Mouse (Mus musculus) E14TG2a.4 (cell line): ENCODE measurements at regions not wholly inside any gene's neighbourhood (a gene's known extent, or its start where the extent isn't known, plus 50 kb on each side); places are given as distances from the start of the nearest gene placed in this dataset.

ENCODE experiments used
- H3K27me3 ChIP-seq: 2 replicates; pipeline ENCODE4 v1.6.1; 2014; ENCODE audit warnings: low read length, control low read depth; ENCODE audit not compliant: insufficient read depth
- H3K36me3 ChIP-seq: 2 replicates; pipeline ENCODE4 v1.6.1; 2014; ENCODE audit warnings: low read length, control low read depth; ENCODE audit not compliant: insufficient read depth
- H3K4me1 ChIP-seq: replicated peaks from 2 replicates; pipeline ENCODE4 v1.6.1; 2014; ENCODE audit warnings: low read depth, low read length, control low read depth
- H3K4me3 ChIP-seq: replicated peaks from 2 replicates; pipeline ENCODE4 v1.5.1; 2014; ENCODE audit warnings: mild to moderate bottlenecking, low read length
- H3K9me3 ChIP-seq: 2 replicates; pipeline ENCODE4 v1.6.1; 2014; ENCODE audit warnings: low read length, control low read depth
- CTCF ChIP-seq: conservative IDR thresholded peaks from 2 replicates; pipeline ENCODE4 v1.5.1; 2014; ENCODE audit warnings: low read length
- NANOG ChIP-seq: IDR thresholded peaks from 2 replicates; pipeline ENCODE4 v1.6.1; 2014; ENCODE audit warnings: borderline replicate concordance, low read length, mixed read lengths
- POU5F1 ChIP-seq: IDR thresholded peaks from 2 replicates; pipeline ENCODE4 v1.6.1; 2014; ENCODE audit warnings: low read length, borderline replicate concordance

DNA sequence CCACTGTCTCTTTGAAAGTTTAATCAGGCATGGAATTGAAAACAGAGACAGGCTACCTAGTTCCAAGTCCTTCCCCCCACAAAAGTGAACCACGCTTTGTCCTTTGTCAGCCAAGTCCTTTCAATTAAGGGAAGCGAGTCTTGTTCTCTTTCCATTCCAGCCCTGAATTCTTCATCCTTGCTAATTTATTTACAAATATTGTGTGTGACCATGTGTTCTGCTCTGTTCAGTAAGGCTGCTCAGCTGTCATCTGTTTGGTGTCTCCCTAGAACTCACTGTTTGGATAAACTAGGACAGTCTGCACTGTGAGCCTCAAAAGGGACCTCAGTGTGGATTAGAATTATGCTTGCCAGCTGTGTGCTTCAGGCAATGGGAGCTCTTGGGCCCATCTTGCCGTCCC lies 473.6 kb downstream of the Nedd1 start:
- TF ChIP-seq NANOG = no peak
- TF ChIP-seq POU5F1 = no peak
- no peak for TF ChIP-seq CTCF
- H3K36me3 ChIP-seq = no peaks in the 10 kb centered on the region

DNA sequence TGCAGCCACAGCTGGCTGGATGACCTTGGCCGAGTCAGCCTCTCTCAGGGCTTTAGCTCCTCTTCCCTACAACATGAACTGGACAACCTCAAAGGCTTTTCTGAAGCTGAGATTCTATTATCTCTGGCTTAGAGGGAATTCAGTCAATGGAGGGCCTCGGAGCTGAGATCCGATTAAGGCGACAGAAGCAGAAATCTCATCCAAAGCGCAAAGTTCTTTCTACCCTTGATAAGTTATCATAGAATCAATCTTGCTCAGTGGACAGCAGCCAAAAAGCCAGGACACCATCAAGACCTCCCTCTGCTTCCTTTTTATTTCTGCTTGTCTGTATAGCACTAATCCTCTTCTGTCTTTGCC lies 474.8 kb downstream of the Nedd1 start:
- no peaks in the 10 kb centered on the region for H3K27me3 ChIP-seq
- H3K36me3 ChIP-seq = no peaks in the 10 kb centered on the region
- TF ChIP-seq POU5F1 = no peak
- no peak for TF ChIP-seq NANOG
- TF ChIP-seq CTCF = no peak
- no peak overlapping the region for H3K4me3 ChIP-seq
- H3K4me1 ChIP-seq = no peaks in the 10 kb centered on the region; the same call in 1 of the 2 replicates
- H3K9me3 ChIP-seq = no peaks in the 10 kb centered on the region

More for the DNA sequence above, 473.6 kb downstream of the Nedd1 start:
- Histone ChIP-seq H3K9me3 (no peaks in the 10 kb centered on the region), H3K4me1 (no peaks in the 10 kb centered on the region; the same call in 1 of the 2 replicates), H3K4me3 (no peak overlapping the region), H3K27me3 (no peaks in the 10 kb centered on the region)

DNA sequence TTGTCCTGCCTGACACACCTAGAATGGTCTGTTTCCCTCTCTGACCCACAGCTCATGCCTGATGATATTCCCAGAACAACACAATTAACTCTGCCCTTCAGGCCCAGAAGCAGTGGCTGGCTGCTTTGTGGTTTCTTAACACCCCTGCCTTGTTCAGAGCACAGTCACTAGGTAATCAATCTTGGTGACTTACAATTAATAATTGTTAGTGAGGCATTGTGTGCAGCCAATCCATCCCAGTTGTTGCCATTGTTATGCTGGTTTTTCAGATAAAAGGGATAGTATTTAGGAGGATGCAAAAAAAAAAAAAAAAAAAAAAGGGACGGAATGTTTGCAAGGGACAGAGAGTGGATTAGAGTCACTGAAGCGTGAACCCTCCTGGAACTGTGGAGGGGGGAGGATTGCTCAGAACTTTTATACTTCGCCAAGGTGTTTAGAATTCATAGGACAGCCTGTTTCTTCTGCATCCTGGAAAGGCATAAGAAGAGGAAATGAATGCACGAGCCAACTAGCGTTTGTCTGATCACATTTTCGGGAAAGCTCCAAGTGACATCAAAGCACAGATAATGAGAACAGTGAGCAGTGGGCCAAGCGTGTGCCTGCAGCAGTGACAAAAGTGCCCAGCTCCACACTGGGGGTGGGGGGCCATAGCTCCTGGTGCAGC lies 475.3 kb downstream of the Nedd1 start:
- Histone ChIP-seq H3K36me3 (no peaks in the 10 kb centered on the region), H3K9me3 (no peaks in the 10 kb centered on the region), H3K4me1 (no peaks in the 10 kb centered on the region; the same call in 1 of the 2 replicates), H3K27me3 (no peaks in the 10 kb centered on the region), H3K4me3 (no peak overlapping the region)
- TF ChIP-seq CTCF = no peak
- no peak for TF ChIP-seq POU5F1
- TF ChIP-seq NANOG = no peak

DNA sequence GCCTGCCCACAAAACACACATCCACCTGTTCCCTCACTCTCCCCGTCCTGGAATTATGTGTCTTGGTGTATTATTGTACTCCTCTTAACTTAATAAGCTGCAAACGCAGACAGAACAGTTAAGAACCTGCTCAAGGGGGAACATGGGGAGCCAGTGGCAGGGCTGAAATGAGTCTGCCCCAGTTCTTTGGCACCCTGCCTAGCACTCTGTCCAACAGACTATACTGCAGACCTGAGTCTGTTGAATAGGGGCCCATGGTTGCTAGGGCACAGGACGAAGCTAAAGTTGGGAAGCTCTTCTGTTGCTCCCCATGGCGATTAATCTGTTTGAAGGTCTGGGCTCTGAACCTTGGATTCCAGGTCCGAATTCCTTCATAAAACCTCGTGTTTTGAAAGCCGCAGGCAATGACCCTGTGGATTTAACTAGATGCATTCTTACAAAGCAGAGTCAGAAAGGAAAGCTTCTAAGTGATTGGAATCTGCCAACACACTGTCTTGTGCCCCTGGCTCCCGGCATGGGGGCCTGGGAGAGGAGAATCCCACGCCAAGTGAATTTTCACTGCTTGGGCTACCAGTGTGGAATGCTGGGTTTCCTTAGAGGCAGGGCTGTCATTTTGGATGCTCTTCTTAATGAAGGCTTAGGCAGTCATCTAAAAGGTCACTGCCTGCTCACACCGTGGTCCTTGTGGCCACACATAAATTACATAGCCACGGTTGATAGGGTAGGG lies 479.3 kb downstream of the Nedd1 start:
- no peak for TF ChIP-seq CTCF
- no peak for TF ChIP-seq NANOG
- TF ChIP-seq POU5F1 = no peak
- Histone ChIP-seq H3K9me3 (no peaks in the 10 kb centered on the region), H3K4me3 (no peak overlapping the region), H3K4me1 (no peaks in the 10 kb centered on the region; the same call in 1 of the 2 replicates), H3K36me3 (no peaks in the 10 kb centered on the region), H3K27me3 (no peaks in the 10 kb centered on the region)

DNA sequence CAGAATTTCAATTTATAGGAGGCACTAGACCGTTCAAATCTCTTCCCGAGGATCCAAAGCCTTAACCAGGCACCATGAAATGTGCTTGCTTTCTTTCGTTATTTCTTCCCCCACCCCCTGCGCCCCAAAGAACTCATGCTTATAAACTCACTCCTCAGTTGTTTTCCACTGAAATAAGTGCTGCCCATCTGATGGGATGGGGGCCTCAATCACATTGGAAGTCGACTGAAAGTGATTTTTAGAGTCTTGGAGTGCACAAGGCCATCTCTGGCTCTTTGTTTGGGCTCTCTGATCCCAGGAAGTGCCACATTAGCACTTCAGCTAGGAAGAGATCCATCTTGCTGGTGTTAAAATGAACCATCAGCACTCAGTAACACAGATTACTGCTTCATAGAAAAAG lies 484.3 kb downstream of the Nedd1 start:
- no peaks in the 10 kb centered on the region for H3K36me3 ChIP-seq
- TF ChIP-seq NANOG (no peak), CTCF (no peak), POU5F1 (no peak)
- no peak overlapping the region for H3K4me3 ChIP-seq

DNA sequence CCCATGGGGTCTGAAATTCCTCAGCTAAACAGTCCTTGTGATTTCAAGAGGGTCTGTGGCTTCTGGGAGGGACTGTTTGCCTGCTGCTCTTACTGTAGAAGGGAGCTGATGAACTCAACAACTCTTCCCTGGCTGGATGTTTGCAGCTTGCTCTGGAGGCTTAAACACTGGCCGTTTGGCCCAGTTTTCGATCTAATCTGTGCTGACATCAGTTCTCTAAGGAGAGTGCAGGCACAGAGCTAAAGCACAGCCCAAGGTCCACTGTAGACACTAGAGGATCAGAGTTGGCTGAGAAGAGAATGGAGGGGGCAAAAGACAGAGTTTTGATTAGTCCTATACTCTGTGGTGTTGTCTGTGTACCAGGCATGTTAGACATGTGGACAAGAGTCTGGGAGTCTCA lies 490.1 kb downstream of the Nedd1 start:
- TF ChIP-seq NANOG (no peak), CTCF (no peak), POU5F1 (no peak)
- no peaks in the 10 kb centered on the region for H3K27me3 ChIP-seq
- no peaks in the 10 kb centered on the region for H3K9me3 ChIP-seq
- H3K4me3 ChIP-seq = no peak overlapping the region
- no peaks in the 10 kb centered on the region for H3K36me3 ChIP-seq
- no peaks in the 10 kb centered on the region for H3K4me1 ChIP-seq

More for the DNA sequence above, 484.3 kb downstream of the Nedd1 start:
- Histone ChIP-seq H3K27me3 (no peaks in the 10 kb centered on the region), H3K4me1 (no peaks in the 10 kb centered on the region), H3K9me3 (no peaks in the 10 kb centered on the region)

DNA sequence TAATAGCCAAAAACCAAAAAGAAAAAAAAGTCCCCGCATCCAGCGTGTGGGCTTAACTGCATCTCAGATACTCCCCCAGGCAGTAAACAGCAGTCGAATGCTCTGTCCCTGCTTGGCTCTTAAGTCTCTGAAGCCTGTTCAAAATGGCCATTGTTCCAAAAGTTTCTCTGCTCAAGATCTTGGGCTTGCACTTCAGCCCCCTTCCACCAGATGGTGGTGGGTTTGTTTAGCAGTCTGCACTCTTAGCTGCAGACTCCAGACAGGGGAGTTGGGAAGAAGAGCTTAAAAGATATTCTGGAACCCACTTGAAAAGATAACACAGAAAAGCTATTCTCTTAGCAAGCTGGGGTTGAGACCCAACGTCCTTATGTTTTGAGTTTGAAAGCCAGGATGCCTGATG lies 496.4 kb downstream of the Nedd1 start:
- no peaks in the 10 kb centered on the region for H3K4me1 ChIP-seq
- no peak overlapping the region for H3K4me3 ChIP-seq
- TF ChIP-seq POU5F1 (no peak), CTCF (peak; percentile 14), NANOG (no peak)
- no peaks in the 10 kb centered on the region for H3K36me3 ChIP-seq
- H3K9me3 ChIP-seq = no peaks in the 10 kb centered on the region
- no peaks in the 10 kb centered on the region for H3K27me3 ChIP-seq

DNA sequence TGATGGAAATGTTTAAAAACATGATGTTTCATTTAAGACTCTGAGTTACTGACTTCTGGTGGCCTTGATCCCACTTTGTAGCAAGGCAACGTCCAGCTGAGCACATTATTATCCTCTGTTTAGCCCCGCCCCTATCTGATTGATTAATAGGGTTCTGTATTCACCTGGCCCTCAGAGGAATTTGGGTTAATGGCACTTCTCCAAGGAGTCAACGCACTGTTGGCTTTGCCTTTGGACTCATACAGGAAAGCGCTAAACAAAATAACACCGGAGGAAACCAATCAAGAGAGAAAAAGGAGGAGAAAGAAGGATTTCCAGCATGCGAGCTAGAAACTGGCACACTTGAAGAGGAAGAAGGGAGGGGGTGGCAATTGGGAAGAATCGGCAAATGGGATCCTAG lies 497.1 kb downstream of the Nedd1 start:
- no peak for TF ChIP-seq POU5F1
- TF ChIP-seq CTCF = no peak
- no peak for TF ChIP-seq NANOG
- no peaks in the 10 kb centered on the region for H3K36me3 ChIP-seq
- H3K9me3 ChIP-seq = no peaks in the 10 kb centered on the region
- H3K4me1 ChIP-seq = no peaks in the 10 kb centered on the region
- H3K4me3 ChIP-seq = no peak overlapping the region
- H3K27me3 ChIP-seq = no peaks in the 10 kb centered on the region

DNA sequence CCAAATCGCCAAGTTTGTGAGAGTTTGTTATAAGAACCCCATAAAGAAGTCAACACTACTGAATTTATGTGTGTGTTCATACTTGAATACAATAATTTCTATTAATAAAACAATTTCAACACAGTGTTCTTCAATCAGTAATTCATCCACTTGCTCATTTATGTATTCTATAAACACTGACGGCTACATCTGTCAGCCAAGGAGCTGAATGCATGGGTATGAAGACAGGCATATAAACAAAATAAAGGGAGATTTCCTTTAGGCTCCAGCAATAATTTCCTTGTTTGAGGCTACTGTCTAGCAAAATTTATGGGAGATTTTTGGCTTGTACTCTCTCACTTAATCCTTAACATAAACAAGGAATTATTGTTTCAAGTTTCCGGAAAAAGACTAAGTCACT lies 502.9 kb downstream of the Nedd1 start:
- H3K27me3 ChIP-seq = no peaks in the 10 kb centered on the region
- H3K4me1 ChIP-seq = no peaks in the 10 kb centered on the region
- H3K4me3 ChIP-seq = no peak overlapping the region
- H3K36me3 ChIP-seq = no peaks in the 10 kb centered on the region
- TF ChIP-seq CTCF (no peak), NANOG (no peak)
- no peaks in the 10 kb centered on the region for H3K9me3 ChIP-seq
